Mouse (Mus musculus) kidney, postnatal 14 days (tissue): ENCODE results near the gene Aff1.

Source experiments
- DNase-seq: peaks from one replicate; pipeline ENCODE4 v3.0.0; 2022; ENCODE audit warnings: mixed read lengths

Gene Aff1

DNA sequence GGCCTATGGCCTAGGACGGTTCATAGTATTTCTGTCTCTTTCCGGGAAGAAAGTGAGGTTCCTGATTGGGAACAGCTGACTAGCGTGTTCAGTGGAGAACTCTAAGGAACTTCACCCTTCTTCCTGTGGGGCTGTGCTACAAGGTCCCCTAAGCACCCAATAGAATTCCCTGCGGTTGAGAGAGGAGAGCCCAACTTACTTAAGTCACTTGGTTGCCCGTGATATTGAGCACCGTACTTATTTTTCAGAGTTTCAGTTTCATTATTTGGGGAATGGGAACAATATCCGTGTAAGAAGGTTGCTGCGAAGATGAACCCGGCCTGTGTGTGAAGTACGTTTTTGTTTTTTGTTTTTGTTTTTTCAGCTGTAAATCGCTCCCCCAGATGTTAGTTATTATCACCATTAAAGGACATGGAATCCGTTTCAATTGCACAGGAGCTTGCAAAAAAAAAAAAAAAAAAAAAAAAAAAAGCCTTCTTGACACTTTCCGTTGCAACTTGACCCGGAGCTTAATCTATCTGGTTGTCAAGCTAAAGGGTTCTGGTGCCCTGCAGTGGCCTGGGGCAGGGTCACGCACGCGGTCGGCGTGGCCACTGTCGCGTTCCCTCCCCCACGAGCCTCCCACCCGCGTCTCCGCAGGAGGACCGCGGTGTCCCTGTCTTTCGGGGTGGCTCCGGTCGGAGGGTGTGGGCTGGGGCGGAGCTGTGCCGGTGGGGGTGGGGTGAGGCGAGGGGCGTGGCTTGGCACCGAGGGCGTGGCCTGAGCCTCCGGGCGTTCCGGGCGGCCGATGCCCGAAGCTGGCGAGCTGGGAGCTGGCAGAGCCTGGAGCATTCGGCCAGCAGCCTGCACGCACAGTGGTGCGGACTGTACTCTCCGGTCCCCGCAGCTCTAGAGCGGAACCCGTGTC is at the start of gene Aff1:
Gene Aff1, plus strand, starts transcription at position 751 of the 907 bp plus-strand sequence.
- peak; percentile 95 for DNase-seq

GRCm38 (mm10) chr5:103644167-103644566 is 48.0 kb upstream of the Aff1 start:
- DNase-seq: no peak

DNA sequence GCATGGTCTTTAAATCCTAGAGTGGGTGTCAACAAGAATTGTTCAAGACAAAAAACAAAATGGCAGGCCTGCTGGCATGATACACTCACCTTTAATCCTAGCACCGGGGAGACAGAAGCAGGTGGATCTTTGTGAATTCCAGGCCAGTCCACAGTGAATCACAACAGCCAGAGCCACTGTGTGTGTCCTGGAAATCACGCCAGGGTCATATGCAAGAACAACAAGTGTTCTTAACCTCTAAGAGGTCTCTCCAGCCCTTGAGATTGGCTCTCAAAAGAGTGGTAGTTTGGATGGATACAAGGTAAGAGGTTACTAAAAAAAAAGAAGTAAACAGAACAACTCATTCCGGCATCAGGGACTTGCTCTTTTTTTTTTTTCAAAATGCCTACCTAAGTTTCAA is 44.9 kb upstream of the Aff1 start:
- no peak for DNase-seq

- peak; percentile 33 for DNase-seq
Measured at GRCm38 (mm10) chr5:103654225-103654624, 37.9 kb upstream of the Aff1 start.

DNA sequence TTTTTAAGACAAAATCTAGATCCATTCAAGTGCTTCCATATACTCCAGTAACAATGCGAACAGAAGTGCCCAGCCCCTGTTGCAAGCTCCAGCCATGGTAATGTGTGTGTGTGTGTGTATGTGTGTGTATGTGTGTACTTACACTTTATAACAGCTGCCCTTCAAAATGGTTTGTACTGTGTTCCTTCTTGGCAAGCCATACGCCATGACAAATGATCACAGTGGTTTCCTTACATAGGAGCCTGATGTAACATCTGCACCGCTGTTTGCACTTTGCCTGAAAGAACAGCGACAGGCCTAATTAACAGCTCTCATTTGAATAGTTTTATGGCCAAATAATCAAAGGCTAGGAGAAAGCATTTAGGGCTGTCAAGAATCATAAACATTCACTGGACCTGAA is 37.4 kb upstream of the Aff1 start:
- no peak for DNase-seq

GRCm38 (mm10) chr5:103655346-103656118 is 36.6 kb upstream of the Aff1 start, which contains the start of gene 1700016H13Rik:
Gene 1700016H13Rik, minus strand, starts transcription at chr5:103656010.
- peak; percentile 74 for DNase-seq

GRCm38 (mm10) chr5:103658921-103659320 is 33.3 kb upstream of the Aff1 start:
- no peak for DNase-seq

DNA sequence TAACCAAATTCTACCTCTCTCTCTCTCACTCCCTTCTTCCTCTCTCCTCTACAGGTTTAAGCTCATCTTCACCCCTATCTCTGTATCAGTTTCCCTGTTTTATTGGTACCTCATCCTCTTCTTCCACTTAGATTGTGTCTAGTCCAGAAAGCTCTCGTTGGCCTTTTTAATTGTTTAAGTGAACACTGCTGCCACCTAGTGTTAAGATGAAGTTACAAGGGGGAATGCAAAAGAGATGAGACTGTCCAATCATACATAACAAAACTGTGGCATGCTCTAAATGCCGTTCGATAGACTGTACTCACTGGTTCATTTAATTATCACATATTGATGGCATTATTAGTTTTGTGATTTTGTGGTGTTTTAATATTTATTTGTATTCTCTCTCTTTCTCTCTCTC is 32.6 kb upstream of the Aff1 start:
- peak; percentile 39 for DNase-seq

GRCm38 (mm10) chr5:103664932-103665331 is 27.2 kb upstream of the Aff1 start:
- no peak for DNase-seq

DNA sequence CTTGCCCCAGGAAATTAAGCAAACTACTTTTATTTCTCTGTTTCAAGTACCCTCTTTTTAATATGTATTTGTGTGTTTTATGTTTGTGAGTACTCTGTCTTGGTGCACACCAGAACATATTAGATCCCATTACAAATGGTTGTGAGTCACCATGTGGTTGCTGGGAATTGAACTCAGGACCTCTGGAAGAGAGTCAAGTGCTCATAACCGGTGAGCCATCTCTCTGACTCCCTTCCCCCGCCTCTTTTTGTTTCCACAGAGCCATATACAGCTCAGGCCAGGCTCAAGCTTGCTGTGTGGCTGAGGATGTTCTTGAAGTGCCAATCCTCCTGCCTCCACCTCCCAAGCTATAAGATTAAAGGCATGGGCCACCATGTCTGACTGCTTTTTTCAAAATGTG is 26.3 kb upstream of the Aff1 start:
- no peak for DNase-seq

DNA sequence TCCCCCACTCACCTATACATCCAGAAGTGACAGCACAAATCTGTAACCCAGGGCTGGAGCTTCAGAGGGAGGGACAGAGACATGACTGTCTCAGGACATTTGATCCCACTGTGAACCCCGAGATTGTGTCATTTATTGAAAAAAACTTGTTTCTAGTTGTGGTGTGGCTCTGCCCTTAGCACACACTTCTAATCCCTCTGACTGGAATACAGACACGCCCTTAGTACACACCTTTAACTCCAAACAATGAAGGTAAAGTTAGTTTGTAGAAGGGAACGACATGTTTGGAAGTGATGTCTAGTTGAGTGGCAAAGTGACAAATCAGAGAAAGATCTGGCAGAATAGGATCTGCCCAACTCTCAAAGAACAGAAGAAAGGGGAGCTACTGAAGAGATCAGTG is 20.3 kb upstream of the Aff1 start:
- DNase-seq: no peak

DNA sequence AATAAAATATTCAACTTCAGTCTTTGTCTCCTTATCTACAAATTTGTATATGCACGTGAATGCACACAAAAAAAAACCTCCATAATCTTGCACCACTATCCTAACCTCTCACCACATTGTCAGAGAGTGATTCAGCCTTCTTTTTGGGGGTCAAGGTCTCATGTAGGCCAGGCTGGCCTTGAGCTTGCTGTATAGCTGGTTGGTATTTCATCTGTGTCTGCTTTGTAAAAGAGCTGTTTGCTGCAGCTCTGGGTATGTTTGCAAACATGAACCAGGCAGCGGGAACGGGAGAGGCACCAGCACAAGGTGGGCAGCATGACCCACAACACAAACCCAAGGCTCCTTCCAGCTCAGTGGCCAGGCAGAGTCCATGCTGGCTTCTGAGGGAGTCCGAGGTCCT is 18.6 kb upstream of the Aff1 start:
- DNase-seq: no peak

- DNase-seq: no peak
Measured at GRCm38 (mm10) chr5:103674482-103674881, 17.7 kb upstream of the Aff1 start.

GRCm38 (mm10) chr5:103676289-103676881 is 15.8 kb upstream of the Aff1 start:
- DNase-seq: no peak

DNA sequence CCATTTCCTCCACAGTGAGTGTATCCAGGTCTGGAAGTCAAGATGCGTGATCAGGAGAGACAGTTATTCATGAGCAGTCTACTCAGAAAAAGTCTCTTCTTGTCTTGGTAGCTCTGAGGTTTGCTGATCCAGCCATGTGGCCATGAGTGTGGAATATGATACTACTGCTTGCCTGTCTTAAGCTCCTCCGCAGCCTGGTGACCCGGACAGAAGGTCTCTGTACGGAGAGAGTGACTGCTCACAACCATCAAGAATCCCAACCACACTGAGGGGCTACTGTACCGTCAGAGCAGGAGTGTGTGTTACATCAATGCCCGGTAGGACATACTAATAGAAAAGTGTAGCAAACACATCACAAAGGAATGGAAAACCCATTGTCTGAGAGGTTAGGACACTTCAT is 14.3 kb upstream of the Aff1 start:
- DNase-seq: no peak

DNA sequence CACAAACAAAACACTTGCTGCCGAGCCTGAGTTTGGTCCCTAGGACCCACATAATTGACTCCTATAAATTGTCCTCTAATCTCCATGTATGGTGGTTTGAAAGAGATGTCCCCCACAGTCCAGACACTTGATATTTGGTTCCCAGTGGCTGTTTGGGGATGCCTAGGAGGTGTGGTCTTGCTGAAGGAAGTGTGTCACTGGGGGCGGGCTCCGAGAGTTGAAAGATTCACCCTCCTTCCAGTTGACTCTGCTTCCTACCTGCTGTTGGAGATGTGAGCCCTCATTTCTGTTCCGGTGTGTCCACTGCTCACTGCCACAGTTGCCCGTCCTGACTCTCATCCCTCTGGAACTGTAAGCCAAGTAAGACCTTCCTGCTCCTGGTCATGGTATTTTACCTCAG is 13.2 kb upstream of the Aff1 start:
- DNase-seq: no peak

DNA sequence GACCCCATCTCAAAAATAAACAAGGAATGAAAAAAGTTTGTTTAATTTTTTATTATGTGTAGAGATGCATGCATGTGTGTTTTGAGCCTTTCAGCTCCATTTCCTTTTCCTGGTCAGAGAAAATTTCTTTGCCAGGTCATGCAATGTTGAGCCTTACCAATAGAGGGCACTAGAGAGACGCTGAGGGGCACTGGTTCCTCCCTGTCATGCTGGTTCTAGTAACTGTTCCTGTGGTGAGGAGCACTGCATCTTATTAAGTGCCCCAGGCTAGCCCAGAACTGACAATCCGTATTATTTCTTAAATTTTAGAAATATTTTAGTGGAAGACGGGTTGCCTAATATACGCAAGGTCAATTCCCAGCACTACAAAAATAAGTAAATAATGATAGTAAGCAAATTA is 11.8 kb upstream of the Aff1 start:
- peak; percentile 79 for DNase-seq

- no peak for DNase-seq
Measured at GRCm38 (mm10) chr5:103681824-103682223, 10.3 kb upstream of the Aff1 start.

- DNase-seq: no peak
Measured at GRCm38 (mm10) chr5:103689645-103690044, 2.5 kb upstream of the Aff1 start.

GRCm38 (mm10) chr5:103690190-103690589 is 2.0 kb upstream of the Aff1 start:
- DNase-seq: no peak

- no peak for DNase-seq
Measured at GRCm38 (mm10) chr5:103691171-103691570, 1.0 kb upstream of the Aff1 start.

DNA sequence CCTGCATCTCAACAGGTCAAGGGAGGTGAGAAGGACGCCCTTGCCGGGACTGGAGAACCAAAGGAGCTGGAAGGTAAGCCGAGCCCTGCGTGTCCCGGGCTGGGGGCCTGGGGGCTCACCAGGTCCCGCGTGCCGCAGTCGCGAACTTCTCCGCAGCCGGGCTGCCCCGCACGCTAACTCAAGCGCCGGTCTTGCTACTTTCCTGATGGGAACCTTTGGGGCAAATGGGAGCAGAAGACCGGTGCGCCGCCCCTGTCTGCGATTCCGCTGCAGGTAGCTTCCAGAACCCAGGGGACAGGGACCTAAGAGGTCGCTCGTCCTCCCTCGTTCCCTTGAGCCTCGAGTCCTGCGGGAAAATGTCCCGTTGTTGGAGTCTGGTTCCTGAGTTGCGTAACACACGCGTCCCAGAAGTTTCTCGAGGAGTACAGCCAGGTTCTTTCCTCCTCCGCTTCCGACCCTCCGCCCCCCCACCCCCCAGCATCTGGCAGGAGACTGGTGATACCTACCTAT is 412 bp downstream of the Aff1 start:
- peak; percentile 46 for DNase-seq

GRCm38 (mm10) chr5:103693041-103693641 is 967 bp downstream of the Aff1 start:
- peak; percentile 51 for DNase-seq
